Mouse (Mus musculus) mouse embryonic stem cell (cell line): ENCODE measurements at regions not wholly inside any gene's neighbourhood (a gene's known extent, or its start where the extent isn't known, plus 50 kb on each side); places are given as distances from the start of the nearest gene placed in this dataset.
"Not testable (repeated sequence)": the region's sequence is repeated elsewhere in the genome, so short reads cannot be mapped to it uniquely, and the experiment has no call there.

ENCODE experiments used
- in situ Hi-C, 2 experiments: fragments of 300-500 bp; cut with MboI; formaldehyde crosslinking; loops; 1 replicate in 1 of 2; 3 replicates in 1 of 2; pipeline ENCODE4 v1.14.3; 2019 to 2020; ENCODE audit warnings: low sequenced_read_pairs in 2 of 2, low pct_unique_long_range_greater_than_20kb in 1 of 2, mixed read lengths in 1 of 2; ENCODE audit not compliant: unreplicated experiment in 1 of 2

DNA sequence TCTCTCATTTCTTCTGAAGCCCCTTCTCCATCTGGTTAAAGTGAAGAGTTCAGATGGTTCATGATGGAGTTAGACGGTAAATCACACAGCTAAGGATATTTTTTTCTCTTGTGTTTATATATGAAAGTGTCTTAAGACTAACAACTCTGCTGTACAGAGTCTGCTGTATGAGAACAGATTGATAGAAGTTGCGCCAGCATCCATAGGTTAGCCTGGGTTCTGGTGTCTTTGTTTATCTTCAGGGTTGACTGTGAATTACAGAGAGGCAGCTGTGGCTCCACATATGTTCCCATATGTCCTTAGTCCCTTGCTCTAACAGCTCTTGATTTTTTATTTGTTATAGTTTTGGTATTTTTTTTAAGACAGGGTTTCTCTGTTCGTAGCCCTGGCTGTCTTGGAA is 334.9 kb upstream of the Api5 start:
- in situ Hi-C loops = loop anchor here (25.0 kb wide), 1 partner anchor 310 kb away; no protein-coding TSS in a partner anchor

- in situ Hi-C loops = loop anchor here (25.0 kb wide), 1 partner anchor 310 kb away; no protein-coding TSS in a partner anchor
Measured at GRCm38 (mm10) chr2:94772268-94772667, 334.3 kb upstream of the Api5 start.

DNA sequence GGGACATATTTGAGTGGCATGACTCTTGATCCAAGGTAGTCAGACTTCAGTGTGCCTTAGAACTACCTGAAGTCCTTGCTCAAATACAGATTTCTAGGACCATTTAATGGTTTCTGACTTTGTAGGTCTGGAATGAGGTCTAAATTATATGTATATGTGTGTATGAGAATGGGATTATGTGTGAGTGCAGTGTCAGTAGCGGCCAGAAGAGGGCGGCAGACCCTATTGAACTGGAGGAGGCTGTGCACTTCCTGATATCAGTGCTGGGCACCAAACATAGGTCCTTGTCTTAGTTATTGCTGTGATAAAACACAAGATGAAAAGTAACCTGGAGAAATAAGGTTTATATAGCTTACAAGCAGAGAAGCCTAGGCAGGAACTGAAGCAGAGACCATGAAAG is 328.6 kb upstream of the Api5 start:
- in situ Hi-C loops = loop anchor here (25.0 kb wide), 1 partner anchor 304 kb away; no protein-coding TSS in a partner anchor

DNA sequence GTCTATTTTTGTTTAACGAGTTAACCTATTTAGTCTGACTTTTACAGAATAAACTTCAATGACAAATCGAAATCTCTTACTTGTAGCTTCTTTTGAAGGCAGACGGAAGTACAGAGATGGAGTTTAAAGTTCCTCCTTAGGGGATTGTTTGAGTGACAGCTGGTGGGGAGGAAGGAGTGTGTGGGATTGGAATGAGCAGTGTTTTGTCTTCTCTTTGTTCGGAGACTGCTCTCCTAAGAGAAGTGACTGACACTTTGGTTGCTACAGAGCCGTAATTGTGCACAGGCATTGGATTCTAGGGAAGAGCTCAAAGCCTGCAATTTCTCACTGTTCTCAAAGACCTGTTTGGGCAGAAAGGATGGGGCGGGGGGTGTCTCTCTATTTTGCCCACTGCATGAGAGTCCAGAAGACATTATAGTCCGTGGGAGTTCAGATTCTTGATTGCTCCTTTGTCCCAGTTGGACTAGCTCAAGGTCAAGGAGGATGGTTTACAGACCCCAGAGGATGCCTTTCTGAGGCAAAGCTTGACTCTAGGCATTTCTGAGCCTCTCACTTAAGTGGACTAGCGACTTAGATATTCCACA is 327.0 kb upstream of the Api5 start:
- in situ Hi-C loops = loop anchor here (25.0 kb wide), 1 partner anchor 303 kb away; no protein-coding TSS in a partner anchor

DNA sequence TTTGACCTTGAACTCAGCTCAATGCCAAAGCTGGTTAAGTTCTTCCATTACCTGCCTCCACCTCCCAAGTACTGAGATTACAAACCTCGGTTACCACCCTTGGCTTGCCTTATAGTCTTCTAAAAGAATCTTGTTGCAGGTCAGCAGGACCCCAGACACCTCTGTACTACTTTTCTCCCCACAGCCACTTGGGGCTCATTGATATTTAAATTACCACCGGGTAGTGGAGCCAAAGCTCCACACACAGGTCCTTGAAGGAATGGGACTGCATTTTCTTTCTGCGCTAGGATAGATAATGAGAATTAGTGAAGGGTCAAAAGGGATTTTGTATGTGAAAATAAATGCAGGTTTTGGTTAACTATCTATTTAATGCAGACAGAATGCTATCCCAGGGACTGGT is 326.5 kb upstream of the Api5 start:
- in situ Hi-C loops = loop anchor here (25.0 kb wide), 1 partner anchor 302 kb away; no protein-coding TSS in a partner anchor

- in situ Hi-C loops = no loop called here
Measured at GRCm38 (mm10) chr2:94748161-94748711, 310.3 kb upstream of the Api5 start.

- in situ Hi-C loops = no loop called here
Measured at GRCm38 (mm10) chr2:94729791-94730190, 291.9 kb upstream of the Api5 start.

DNA sequence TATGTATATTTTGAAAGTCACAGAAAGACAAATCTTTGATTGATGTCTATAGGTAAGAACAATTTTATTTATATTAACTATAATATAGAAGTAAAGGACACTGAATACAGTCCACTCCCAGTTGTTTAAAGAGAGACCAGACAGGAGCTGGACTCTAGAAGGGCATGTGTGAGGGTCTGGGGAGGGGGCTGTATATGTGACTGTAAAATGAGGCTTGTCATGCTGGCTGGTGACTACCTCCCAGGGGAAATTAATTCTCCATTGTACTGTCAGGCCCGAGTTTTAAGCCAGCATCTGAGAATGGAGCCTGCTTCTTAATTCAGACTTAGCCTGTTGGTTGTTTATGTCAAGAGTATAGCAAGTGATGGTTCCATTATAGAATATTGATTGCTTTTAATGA is 261.4 kb upstream of the Api5 start:
- in situ Hi-C loops = no loop called here

DNA sequence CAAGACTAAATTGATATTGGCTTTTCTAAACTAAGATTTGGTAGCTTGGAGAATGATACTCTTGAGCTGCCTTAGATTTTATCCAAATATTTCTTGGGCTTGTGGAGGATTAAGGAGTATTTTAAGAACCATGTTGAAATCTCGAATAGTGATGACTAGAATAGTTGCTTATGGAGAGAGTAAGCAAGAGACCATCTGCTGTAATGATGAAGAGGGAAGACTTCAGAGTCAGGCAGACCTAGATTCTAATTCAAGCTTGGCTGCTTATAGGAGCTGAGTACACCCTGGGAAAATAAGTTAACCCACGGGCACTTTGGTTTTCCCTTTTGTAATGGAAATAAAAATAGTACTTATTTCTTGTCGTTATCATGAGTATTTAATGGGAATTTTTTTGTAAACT is 257.3 kb upstream of the Api5 start:
- in situ Hi-C loops = no loop called here

DNA sequence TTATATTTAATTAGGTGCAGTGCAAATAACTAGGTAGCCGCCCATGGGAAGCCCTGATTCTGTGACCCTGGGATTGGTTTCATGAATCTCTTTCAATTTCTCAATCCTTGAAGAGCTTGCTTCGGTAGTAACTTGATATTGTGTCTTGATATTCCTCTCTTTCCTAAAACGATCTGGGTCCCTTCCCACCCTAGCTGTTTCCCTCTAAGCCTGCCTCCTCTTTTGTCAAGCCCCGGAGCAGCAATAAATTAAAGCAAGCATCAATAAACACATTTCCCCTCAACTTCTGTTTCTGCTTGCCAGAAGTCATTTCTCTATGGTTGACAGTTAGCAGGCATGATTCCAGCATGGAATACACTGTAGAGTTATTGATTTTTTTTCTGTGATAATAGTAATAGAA is 252.6 kb upstream of the Api5 start:
- in situ Hi-C loops = no loop called here

DNA sequence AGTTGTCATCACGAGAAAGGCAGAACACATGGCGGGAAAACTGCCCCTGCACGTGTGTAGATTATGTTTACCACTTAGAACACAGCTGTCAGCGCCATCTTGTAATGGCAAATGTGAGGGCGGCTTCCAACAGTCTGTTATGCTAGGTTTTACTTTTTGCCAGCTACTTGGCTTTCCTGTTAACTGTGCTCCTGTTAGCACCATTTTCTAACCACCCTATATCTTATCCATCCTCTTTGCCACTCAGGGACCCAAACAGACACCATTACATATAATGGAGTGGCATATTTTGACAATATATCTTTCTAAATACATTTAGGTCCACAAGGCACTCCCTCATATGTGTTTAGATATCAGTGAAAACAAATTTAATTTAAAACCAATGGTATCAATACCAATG is 247.7 kb upstream of the Api5 start:
- in situ Hi-C loops = not testable (repeated sequence)

DNA sequence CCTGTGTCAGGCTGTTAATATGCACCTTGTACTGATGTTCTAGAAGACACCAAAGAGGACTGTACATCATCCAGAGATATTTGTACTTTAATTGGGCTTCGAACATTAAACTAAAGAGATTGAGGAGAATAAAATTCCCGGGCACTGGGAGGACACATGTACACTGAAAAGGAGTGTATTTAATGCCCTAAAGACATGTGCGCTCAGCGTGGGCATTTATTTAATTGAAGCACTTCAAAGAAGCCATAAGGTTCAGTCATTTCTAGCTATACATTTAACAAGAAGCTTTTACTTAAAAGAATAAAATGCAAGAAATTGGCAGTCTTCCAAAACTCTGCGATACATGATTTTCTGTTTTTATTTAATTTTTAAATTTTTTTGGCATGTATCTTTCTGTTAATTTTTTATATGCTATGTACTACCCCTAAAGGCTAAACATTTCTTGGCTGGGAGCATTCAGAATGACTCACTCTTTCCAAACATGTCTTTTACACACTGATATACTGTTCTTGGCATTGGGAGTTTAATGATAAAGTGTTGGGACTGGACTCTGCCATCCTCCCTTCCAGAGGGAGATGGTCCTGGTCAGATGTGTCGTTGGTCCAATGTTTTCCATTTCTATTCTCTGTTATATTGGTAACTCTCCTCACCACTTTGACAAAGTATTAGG is 242.3 kb upstream of the Api5 start:
- in situ Hi-C loops = no loop called here

GRCm38 (mm10) chr2:94665850-94666249 is 227.9 kb upstream of the Api5 start:
- in situ Hi-C loops = no loop called here

DNA sequence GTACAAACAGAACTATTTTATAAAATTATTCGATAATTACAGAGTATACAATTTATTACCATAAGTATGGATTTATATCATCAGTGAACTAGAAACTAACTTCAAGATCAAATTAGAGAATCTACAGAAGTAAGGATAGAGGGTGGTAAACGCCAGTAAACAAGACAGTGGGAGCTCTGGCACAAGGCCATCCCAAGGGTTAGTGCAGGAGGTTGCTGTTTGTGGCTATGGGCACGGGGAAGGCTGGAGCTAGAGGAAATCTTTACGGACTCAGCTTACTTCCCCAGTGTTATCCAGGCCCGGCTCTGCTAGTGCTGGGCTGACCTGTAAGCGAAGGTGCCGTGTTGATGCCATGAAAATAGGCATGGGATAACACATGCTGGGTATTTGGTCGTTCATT is 220.5 kb upstream of the Api5 start:
- in situ Hi-C loops = no loop called here
